Mouse (Mus musculus) B cell, adult (primary cell): Measurements from ENCODE around the gene Kdm3a. TPM values are rescaled to one million over a fixed set of nuclear protein-coding genes. Genes with fewer than 3 reads are reported as not detected.

ENCODE experiments used
- total RNA-seq: library from RNA; stranded (reverse); gene quantifications from 4 replicates; pipeline ENCODE4 v1.2.4, GENCODE M21; 2023; ENCODE audit not compliant: inconsistent age

Kdm3a gene
- 109 to 128 TPM (median 116 TPM) in 4 replicates for total RNA-seq

GRCm38 (mm10) chr6:71632829-71633662 is at the start of gene Kdm3a:
TSS of gene Kdm3a (minus strand) at chr6:71632990.

GRCm38 (mm10) chr6:71543686-71544499 is 88.9 kb downstream of the Kdm3a start, which contains the start of gene Chmp3:
TSS of gene Chmp3 (plus strand) at chr6:71543797.

Other genes with a start within 250 kb of the Kdm3a start
- 55.9 to 56.5 TPM (median 56.3 TPM) in 4 replicates for gene Rmnd5a, start 192.4 kb downstream of the Kdm3a start, total RNA-seq
- gene Rnf103, start 139.1 kb downstream of the Kdm3a start, total RNA-seq = 24.0 to 29.3 TPM (median 25.9 TPM) in 4 replicates
- gene Chmp3, start 89.2 kb downstream of the Kdm3a start, total RNA-seq = 49.8 to 52.8 TPM (median 51.0 TPM) in 4 replicates
- 0.16 TPM in 1 of 4 replicates, not detected in the others for gene Reep1, start 74.6 kb upstream of the Kdm3a start, total RNA-seq
- gene Mrpl35, start 194.0 kb upstream of the Kdm3a start, total RNA-seq = 14.7 to 19.7 TPM (median 16.1 TPM) in 4 replicates
- gene Immt, start 198.3 kb upstream of the Kdm3a start, total RNA-seq = 95.6 to 102 TPM (median 98.7 TPM) in 4 replicates